8 mouse cellular contexts compared by ENCODE assay signal in the genomic region with DNA sequence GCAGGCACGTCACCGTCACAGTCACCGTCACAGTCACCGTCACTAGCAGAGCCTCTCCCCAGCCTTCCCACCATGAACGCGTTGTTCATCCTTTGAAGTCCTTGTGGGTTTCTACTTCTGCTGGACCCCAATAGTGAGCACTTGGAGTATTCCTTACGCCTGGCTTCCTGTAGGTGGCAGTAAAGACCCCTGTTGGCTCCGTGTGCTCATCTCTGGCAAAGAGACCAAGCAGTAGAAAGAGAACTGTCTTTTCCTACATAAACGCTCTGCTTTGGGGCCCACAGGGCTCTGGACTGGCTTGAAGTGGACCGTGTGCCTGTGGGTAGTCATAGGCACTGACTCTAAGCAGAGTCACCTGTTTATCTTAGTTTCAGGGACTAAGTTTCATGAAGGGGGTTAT.
DNase-seq lines count a peak whose midpoint lies in the region.

No protein-coding gene starts in this region.

- DNase-seq in kidney, adult 18-20 months, result peak; percentile 59
- no peak for DNase-seq in kidney, adult 8-10 months
- peak; percentile 72 for DNase-seq in ES-CJ7 (ENCODE audit: low read depth, low spot score)
- peak; percentile 83 for DNase-seq in embryo, embryonic 11 days
- peak; percentile 62 for DNase-seq in induced T-regulatory cell, adult 2 months (ENCODE audit: low read depth)
- peak; percentile 24 to 26 for DNase-seq in lung, adult 18-20 months
- peak; percentile 87 for DNase-seq in retina, postnatal 1 day
- no peak for DNase-seq in ovary, postnatal 10 days (ENCODE audit: low spot score)

Comparison
In these comparisons a context has a peak if more than half of its experiments do, and no peak if none do; other contexts are left out.
1. DNase-seq: peak in kidney, adult 18-20 months (single experiment), ES-CJ7 (single experiment), embryo, embryonic 11 days (single experiment), induced T-regulatory cell, adult 2 months (single experiment), lung, adult 18-20 months (2 of 2) and retina, postnatal 1 day (single experiment); none in kidney, adult 8-10 months (0 of 2) and ovary, postnatal 10 days (single experiment).